Mouse (Mus musculus): ENCODE results near the gene Derl3.

The Derl3 gene

GRCm38 (mm10) chr10:75941042-75941824, 48.0 kb downstream of the Derl3 start:
- no peak for DNase-seq (ENCODE audit: low spot score in 2 of 2)

GRCm38 (mm10) chr10:75942736-75943477, 49.7 kb downstream of the Derl3 start, which contains the start of gene Vpreb3:
Gene Vpreb3 (plus strand): TSS chr10:75943057.
- no peak for DNase-seq (ENCODE audit: low spot score in 2 of 2)

- DNase-seq (ENCODE audit: low spot score in 2 of 2) = no peak
These were observed 51.0 kb downstream of the Derl3 start for GRCm38 (mm10) chr10:75944066-75944772.

DNA sequence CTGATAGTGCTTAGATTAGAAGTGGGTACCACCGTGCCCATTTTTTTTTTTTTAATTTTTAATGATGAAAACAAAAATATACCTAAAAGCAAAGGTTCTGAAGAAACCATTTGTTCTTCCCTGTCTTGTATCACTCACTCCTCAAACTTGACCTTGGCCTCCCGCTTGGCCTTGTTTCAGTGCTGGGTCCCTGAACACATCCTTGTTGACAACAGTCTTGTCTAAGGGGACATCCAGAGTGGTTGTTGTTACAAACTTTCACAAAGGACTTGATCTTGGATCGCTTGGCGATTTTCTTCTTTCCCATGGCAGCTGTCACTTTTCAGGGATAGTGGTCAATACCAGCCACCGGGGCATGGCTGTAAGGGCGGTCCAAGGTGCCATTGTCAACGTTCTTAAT, 52.0 kb downstream of the Derl3 start:
- DNase-seq (ENCODE audit: low spot score in 2 of 2) = no peak

Measured in frontal cortex, postnatal 14 days (tissue).